Mouse (Mus musculus): ENCODE data around the gene Mgat3.

GRCm38 (mm10) chr15:80190075-80190474, 16.6 kb downstream of the Mgat3 start:
- TF ChIP-seq CTCF (IDR thresholded peaks at IDR 0.05; ENCODE audit: low read depth, low read length) (no peak), POLR2A (IDR thresholded peaks at IDR 0.05; ENCODE audit: borderline replicate concordance, low read depth, low read length) (no peak)
